Mouse (Mus musculus) 3134 (cell line): ENCODE results near the gene Tfap2a.

Experiments
- DNase-seq: peaks from one replicate; pipeline ENCODE4 v3.0.0-alpha.2; 2011; ENCODE audit warnings: low spot score; ENCODE audit not compliant: insufficient read length; ENCODE audit errors: extremely low read depth

The Tfap2a gene

GRCm38 (mm10) chr13:40738196-40738880, at the start of gene Tfap2a:
Gene Tfap2a, minus strand, starts transcription at chr13:40738376.
- DNase-seq = no peak

GRCm38 (mm10) chr13:40784202-40784771, 46.1 kb upstream of the Tfap2a start:
- DNase-seq = no peak

- DNase-seq = no peak
These were observed 19.8 kb upstream of the Tfap2a start for GRCm38 (mm10) chr13:40757995-40758394.

GRCm38 (mm10) chr13:40756356-40756755, 18.2 kb upstream of the Tfap2a start:
- DNase-seq = no peak

GRCm38 (mm10) chr13:40754091-40754490, 15.9 kb upstream of the Tfap2a start:
- no peak for DNase-seq

GRCm38 (mm10) chr13:40751889-40752288, 13.7 kb upstream of the Tfap2a start:
- no peak for DNase-seq

- DNase-seq = no peak
These were observed 11.4 kb upstream of the Tfap2a start for GRCm38 (mm10) chr13:40749603-40749905.

GRCm38 (mm10) chr13:40748785-40749602, 10.8 kb upstream of the Tfap2a start:
- no peak for DNase-seq

GRCm38 (mm10) chr13:40744111-40744805, 6.1 kb upstream of the Tfap2a start:
- no peak for DNase-seq

- DNase-seq = no peak
These were observed 5.0 kb upstream of the Tfap2a start for GRCm38 (mm10) chr13:40743221-40743620.

GRCm38 (mm10) chr13:40741841-40742550, 3.8 kb upstream of the Tfap2a start:
- DNase-seq = no peak

- DNase-seq = no peak
These were observed 3.3 kb upstream of the Tfap2a start for GRCm38 (mm10) chr13:40741436-40741835.

GRCm38 (mm10) chr13:40740727-40741360, 2.7 kb upstream of the Tfap2a start:
- DNase-seq = no peak

GRCm38 (mm10) chr13:40739901-40740300, 1.7 kb upstream of the Tfap2a start:
- no peak for DNase-seq

GRCm38 (mm10) chr13:40739121-40739650, 1.0 kb upstream of the Tfap2a start:
- DNase-seq = no peak

- no peak for DNase-seq
These were observed 415 bp downstream of the Tfap2a start for GRCm38 (mm10) chr13:40737761-40738160.

- DNase-seq = no peak
These were observed 1.1 kb downstream of the Tfap2a start for GRCm38 (mm10) chr13:40737099-40737498.

- DNase-seq = peak; percentile 84
These were observed 1.9 kb downstream of the Tfap2a start for GRCm38 (mm10) chr13:40736107-40736780.

GRCm38 (mm10) chr13:40735416-40736106, 2.6 kb downstream of the Tfap2a start:
- no peak for DNase-seq
